Mouse (Mus musculus) embryonic facial prominence, embryonic 15.5 days (tissue): ENCODE data around the gene Nfkbia. TPM values are rescaled to one million over a fixed set of nuclear protein-coding genes. Genes with fewer than 3 reads are reported as not detected.
A peak's percentile ranks its signal among the peaks of the same experiment; 100 is the strongest.

Source experiments
- ATAC-seq: fragments of 200-750 bp; cut with Nextera tagmentation; 2 replicates; pipeline ENCODE4 v1.8.0; 2017; ENCODE audit warnings: low read depth, moderate TSS enrichment; ENCODE audit not compliant: insufficient number of reproducible peaks, low FRiP score, low TSS enrichment
- H3K27ac ChIP-seq: fragments of 300-500 bp; sonication (generic); replicated peaks from 2 replicates; pipeline ENCODE4 v1.5.1; 2015; ENCODE audit warnings: mild to moderate bottlenecking, inconsistent platforms
- H3K27me3 ChIP-seq: fragments of 300-500 bp; sonication (generic); 2 replicates; pipeline ENCODE4 v1.6.1; 2015; ENCODE audit warnings: inconsistent platforms
- H3K36me3 ChIP-seq: fragments of 300-500 bp; sonication (generic); 2 replicates; pipeline ENCODE4 v1.6.1; 2015; ENCODE audit warnings: mild to moderate bottlenecking, inconsistent platforms
- H3K4me1 ChIP-seq: fragments of 300-500 bp; sonication (generic); 2 replicates; pipeline ENCODE4 v1.6.1; 2015; ENCODE audit warnings: inconsistent platforms
- H3K4me2 ChIP-seq: fragments of 300-500 bp; sonication (generic); replicated peaks from 2 replicates; pipeline ENCODE4 v1.6.1; 2015; ENCODE audit warnings: mild to moderate bottlenecking, inconsistent platforms
- H3K4me3 ChIP-seq: fragments of 300-500 bp; sonication (generic); replicated peaks from 2 replicates; pipeline ENCODE4 v1.5.1; 2015; ENCODE audit warnings: mild to moderate bottlenecking, inconsistent platforms
- H3K9ac ChIP-seq: fragments of 300-500 bp; sonication (generic); 2 replicates; pipeline ENCODE4 v1.6.1; 2015; ENCODE audit warnings: inconsistent platforms
- H3K9me3 ChIP-seq: fragments of 300-500 bp; sonication (generic); replicated peaks from 2 replicates; pipeline ENCODE4 v1.6.1; 2016; ENCODE audit warnings: inconsistent platforms
- WGBS: fragments of 180-500 bp; shearing (Covaris S2); methylation state at CpG from one replicate; pipeline ENCODE4 v1.1.7; 2015; 5-methylcytosine and 5-hydroxymethylcytosine counted together
- polyA plus RNA-seq: library from polyadenylated mRNA; unstranded; fragments of >200 nt; fragmentation: Nextera tagmentation; extraction: Ambion mirVana; gene quantifications from 2 replicates; pipeline ENCODE4 v1.2.1, GENCODE M21; 2015

Gene Nfkbia
- polyA plus RNA-seq, 1 experiment from 2014 or later, result 144 TPM

- H3K4me3 ChIP-seq, result no peak overlapping the region
- no peaks in the 10 kb centered on the region for H3K27me3 ChIP-seq
- no peaks in the 10 kb centered on the region for H3K36me3 ChIP-seq
- peaks cover 25% of the 10 kb centered on the region for H3K4me1 ChIP-seq
- WGBS, result 26% methylated on average over 5 of the region's 5 CpGs
- H3K27ac ChIP-seq, result peak overlapping the region; percentile 36; the same call in 1 of the 2 replicates
- no peak overlapping the region for H3K4me2 ChIP-seq
- ATAC-seq, result no peak
- no peak overlapping the region for H3K9ac ChIP-seq
- no peaks in the 10 kb centered on the region for H3K9me3 ChIP-seq
Observed at GRCm38 (mm10) chr12:55452839-55453238, 39.6 kb downstream of the Nfkbia start.

DNA sequence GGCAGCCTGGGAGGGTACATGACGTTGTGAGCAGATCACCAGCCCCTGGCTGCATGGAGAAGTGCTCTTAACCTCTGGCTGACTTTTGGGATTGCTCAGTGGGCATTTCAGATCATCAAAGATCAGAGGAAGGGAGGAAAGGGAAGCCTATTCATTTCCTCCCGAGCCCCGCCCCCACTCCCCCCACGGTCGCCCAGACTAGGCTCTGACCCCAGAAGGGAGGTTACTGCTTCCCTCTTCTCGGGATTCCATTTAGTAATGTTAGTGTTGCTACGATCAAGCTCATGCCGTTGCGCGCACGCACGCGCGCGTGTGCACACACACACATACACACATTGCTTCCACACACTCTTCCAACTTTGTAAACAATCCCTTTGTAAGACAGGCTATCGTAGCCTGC lies 42.0 kb downstream of the Nfkbia start:
- 49% methylated on average over 16 of the region's 16 CpGs for WGBS
- H3K4me2 ChIP-seq, result no peak overlapping the region

DNA sequence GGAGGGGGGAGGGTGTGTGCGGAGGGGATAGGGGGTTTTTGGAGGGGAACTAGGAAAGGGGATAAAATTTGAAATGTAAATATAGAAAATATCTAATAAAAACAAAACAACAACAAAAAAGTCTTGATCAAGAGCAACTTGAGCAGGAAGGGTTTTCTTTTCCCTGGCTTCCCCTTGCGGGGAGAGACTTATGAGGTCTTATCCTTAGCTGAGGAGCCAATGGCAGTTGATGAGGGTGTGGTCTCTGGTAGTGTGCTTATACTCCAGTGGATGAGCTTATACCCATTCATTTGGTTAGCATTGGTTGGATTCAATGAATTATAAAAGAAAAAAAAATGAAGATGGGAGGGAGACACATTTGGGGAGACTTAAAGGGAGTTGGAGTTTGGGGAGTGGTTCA lies 43.4 kb downstream of the Nfkbia start:
- no peak overlapping the region for H3K9ac ChIP-seq
- no peak overlapping the region for H3K27ac ChIP-seq
- no peak overlapping the region for H3K4me2 ChIP-seq
- H3K36me3 ChIP-seq, result no peaks in the 10 kb centered on the region
- peaks cover 41% of the 10 kb centered on the region for H3K4me1 ChIP-seq
- H3K9me3 ChIP-seq, result no peaks in the 10 kb centered on the region
- no peak for ATAC-seq
- 86% methylated on average over 2 of the region's 2 CpGs for WGBS
- no peaks in the 10 kb centered on the region for H3K27me3 ChIP-seq
- H3K4me3 ChIP-seq, result no peak overlapping the region

More for the DNA sequence above, 42.0 kb downstream of the Nfkbia start:
- ATAC-seq, result no peak
- Histone ChIP-seq H3K27ac (no peak overlapping the region), H3K27me3 (no peaks in the 10 kb centered on the region), H3K36me3 (no peaks in the 10 kb centered on the region), H3K9ac (no peak overlapping the region), H3K4me1 (peaks cover 43% of the 10 kb centered on the region), H3K9me3 (no peaks in the 10 kb centered on the region), H3K4me3 (no peak overlapping the region)

GRCm38 (mm10) chr12:55448457-55448856 lies 44.0 kb downstream of the Nfkbia start:
- no peak for ATAC-seq
- WGBS, result 81% methylated on average over 2 of the region's 2 CpGs

DNA sequence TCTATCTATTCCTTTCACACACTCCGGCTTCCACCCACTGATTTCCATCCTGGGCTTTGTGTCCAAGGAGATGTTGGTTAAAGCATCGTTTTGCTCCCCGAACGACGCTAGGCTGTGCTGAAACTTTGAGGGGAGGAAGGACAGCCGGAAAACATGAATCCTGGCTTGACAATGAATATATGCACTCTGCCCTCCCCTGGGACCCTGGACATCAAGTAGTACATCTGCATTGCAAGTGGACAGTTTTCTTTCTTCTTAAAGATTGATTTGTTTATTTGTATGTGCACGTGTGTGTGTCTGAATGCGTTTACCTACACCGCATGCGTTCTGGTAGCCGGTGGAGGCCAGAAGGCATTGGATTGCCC lies 45.1 kb downstream of the Nfkbia start:
- Histone ChIP-seq H3K4me2 (no peak overlapping the region), H3K27ac (peak overlapping the region; percentile 92), H3K27me3 (no peaks in the 10 kb centered on the region), H3K4me1 (peaks cover 47% of the 10 kb centered on the region), H3K4me3 (no peak overlapping the region), H3K9ac (no peak overlapping the region), H3K36me3 (no peaks in the 10 kb centered on the region), H3K9me3 (no peaks in the 10 kb centered on the region)
- 72% methylated on average over 11 of the region's 11 CpGs for WGBS
- no peak for ATAC-seq

More at GRCm38 (mm10) chr12:55448457-55448856, 44.0 kb downstream of the Nfkbia start:
- Histone ChIP-seq H3K27ac (no peak overlapping the region), H3K9ac (no peak overlapping the region), H3K4me2 (no peak overlapping the region), H3K36me3 (no peaks in the 10 kb centered on the region), H3K4me1 (peaks cover 43% of the 10 kb centered on the region), H3K4me3 (no peak overlapping the region), H3K27me3 (no peaks in the 10 kb centered on the region), H3K9me3 (no peaks in the 10 kb centered on the region)

- no peak overlapping the region for H3K4me3 ChIP-seq
- H3K9ac ChIP-seq, result no peak overlapping the region
- peak; percentile 80 for ATAC-seq
- H3K4me2 ChIP-seq, result 0 out of 2 replicates have a peak overlapping the region, but pooled peaks have one; percentile 12
- peaks cover 46% of the 10 kb centered on the region for H3K4me1 ChIP-seq
- 12% methylated on average over 13 of the region's 13 CpGs for WGBS
- H3K36me3 ChIP-seq, result no peaks in the 10 kb centered on the region
- H3K9me3 ChIP-seq, result no peaks in the 10 kb centered on the region
- peak overlapping the region; percentile 92 for H3K27ac ChIP-seq
- H3K27me3 ChIP-seq, result no peaks in the 10 kb centered on the region
Observed at GRCm38 (mm10) chr12:55446746-55447395, 45.6 kb downstream of the Nfkbia start.

DNA sequence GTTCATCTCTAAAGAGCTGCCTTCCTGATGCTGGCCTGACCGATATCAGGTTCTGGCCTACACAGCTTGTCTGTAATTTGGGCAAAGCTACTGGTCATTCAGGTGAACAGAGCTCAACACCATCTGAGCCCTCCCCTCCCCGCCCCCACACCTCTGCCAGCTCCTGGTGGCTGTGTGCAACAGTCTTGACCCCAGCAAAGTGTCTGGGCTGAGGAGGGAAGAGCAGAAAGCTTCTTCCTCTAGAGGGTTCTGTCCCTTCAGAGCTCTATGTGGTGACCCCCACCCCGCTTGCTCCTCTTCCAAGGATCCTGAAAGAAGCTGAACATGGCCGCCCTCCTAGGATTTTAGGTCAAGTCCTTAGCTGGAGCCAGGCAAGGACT lies 46.1 kb downstream of the Nfkbia start:
- H3K9ac ChIP-seq, result no peak overlapping the region
- peak; percentile 5; the same call in 1 of the 2 replicates for ATAC-seq
- WGBS, result 68% methylated on average over 4 of the region's 4 CpGs

DNA sequence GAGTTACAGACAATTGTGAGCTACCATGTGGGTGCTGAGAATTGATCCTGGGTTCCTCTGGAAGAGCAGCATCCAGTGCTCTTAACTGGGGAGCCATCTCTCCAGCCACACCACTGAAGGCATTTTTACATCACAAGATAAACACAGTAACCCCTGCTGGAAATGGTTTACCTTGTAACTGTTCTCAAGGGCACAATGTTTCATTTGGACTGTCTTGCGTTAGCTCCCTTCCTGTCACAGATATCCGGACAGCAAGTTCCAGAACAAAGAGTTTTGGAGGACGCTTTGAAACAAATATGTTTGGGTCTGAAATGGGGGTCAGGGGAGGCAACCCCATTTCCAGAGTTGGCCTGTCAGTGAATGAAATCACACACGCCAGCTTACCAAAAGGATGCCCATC lies 46.9 kb downstream of the Nfkbia start:
- H3K9ac ChIP-seq, result no peak overlapping the region
- WGBS, result 81% methylated on average over 4 of the region's 4 CpGs
- peaks cover 50% of the 10 kb centered on the region for H3K4me1 ChIP-seq
- no peaks in the 10 kb centered on the region for H3K36me3 ChIP-seq
- H3K4me3 ChIP-seq, result no peak overlapping the region
- no peaks in the 10 kb centered on the region for H3K27me3 ChIP-seq
- peak overlapping the region; percentile 92; the same call in 1 of the 2 replicates for H3K27ac ChIP-seq
- H3K4me2 ChIP-seq, result no peak overlapping the region
- no peak for ATAC-seq
- no peaks in the 10 kb centered on the region for H3K9me3 ChIP-seq

More for the DNA sequence above, 46.1 kb downstream of the Nfkbia start:
- Histone ChIP-seq H3K27ac (peak overlapping the region; percentile 92), H3K4me3 (no peak overlapping the region), H3K36me3 (no peaks in the 10 kb centered on the region), H3K4me2 (peak overlapping the region; percentile 12; the same call in 1 of the 2 replicates), H3K27me3 (no peaks in the 10 kb centered on the region), H3K9me3 (no peaks in the 10 kb centered on the region), H3K4me1 (peaks cover 46% of the 10 kb centered on the region)

DNA sequence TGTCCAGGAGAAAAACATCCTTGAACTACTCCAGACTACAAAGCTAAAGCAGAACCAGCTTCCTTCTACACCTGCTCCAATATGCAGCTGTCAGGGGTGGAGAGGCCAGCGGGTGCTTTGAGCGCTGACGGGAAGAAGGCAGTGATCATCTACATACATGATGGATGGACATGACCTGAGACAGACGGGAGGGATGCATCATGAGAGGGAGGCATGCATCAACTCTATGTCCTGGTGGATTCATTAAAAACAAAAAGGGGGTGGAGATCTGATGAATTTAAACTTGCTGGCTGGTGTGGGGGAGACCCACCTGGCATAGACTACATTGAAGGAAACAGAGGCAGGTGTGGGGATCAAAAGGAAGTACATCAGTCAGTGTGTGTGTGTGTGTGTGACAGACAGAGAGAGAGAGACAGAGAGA lies 48.4 kb downstream of the Nfkbia start:
- 75% methylated on average over 4 of the region's 4 CpGs for WGBS
- H3K9ac ChIP-seq, result no peak overlapping the region
- H3K9me3 ChIP-seq, result no peaks in the 10 kb centered on the region
- H3K27ac ChIP-seq, result peak overlapping the region; percentile 83
- no peak overlapping the region for H3K4me3 ChIP-seq
- H3K36me3 ChIP-seq, result no peaks in the 10 kb centered on the region
- ATAC-seq, result no peak
- H3K4me2 ChIP-seq, result no peak overlapping the region
- H3K27me3 ChIP-seq, result no peaks in the 10 kb centered on the region
- H3K4me1 ChIP-seq, result peaks cover 54% of the 10 kb centered on the region

GRCm38 (mm10) chr12:55442861-55443850 lies 49.3 kb downstream of the Nfkbia start:
- WGBS, result 48% methylated on average over 9 of the region's 9 CpGs
- Histone ChIP-seq H3K4me1 (peaks cover 62% of the 10 kb centered on the region), H3K9ac (no peak overlapping the region), H3K36me3 (no peaks in the 10 kb centered on the region), H3K4me2 (no peak overlapping the region), H3K9me3 (no peaks in the 10 kb centered on the region), H3K27me3 (no peaks in the 10 kb centered on the region), H3K4me3 (no peak overlapping the region), H3K27ac (peak overlapping the region; percentile 83)
- peak; percentile 47; the same call in 1 of the 2 replicates for ATAC-seq

DNA sequence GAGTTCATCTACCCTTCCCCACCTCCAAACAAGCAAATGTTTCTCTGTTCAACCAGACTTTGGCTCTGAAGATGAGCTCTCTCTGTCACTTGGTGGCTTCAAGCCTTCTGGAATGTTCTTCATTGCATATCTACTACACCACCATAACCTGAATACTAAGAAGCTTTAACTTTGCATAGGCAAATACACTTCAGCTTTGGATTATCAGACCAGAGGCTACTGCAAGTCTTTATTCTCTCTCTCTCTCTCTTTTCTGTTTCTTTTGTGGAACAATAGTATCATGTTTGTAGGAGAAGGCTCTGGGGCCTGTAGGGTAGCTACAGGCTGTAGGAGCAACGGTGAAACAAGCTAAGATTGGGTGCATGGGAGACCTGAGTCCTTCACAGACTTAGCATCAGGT lies 50.2 kb downstream of the Nfkbia start:
- Histone ChIP-seq H3K9me3 (no peaks in the 10 kb centered on the region), H3K36me3 (no peaks in the 10 kb centered on the region), H3K4me2 (no peak overlapping the region), H3K27me3 (no peaks in the 10 kb centered on the region), H3K4me1 (peaks cover 65% of the 10 kb centered on the region), H3K27ac (peak overlapping the region; percentile 83; the same call in 1 of the 2 replicates), H3K4me3 (no peak overlapping the region), H3K9ac (no peak overlapping the region)
- no peak for ATAC-seq
- 93% methylated on average over 1 of the region's 1 CpGs for WGBS
